Comparison of ENCODE assay signal across 15 mouse cellular contexts in genomic region chr8:95835891-95836290, GRCm38 (mm10).
"Had no signal": no experiment of that assay in that cellular context is flagged by ENCODE, and none has a peak within 500 bp of the region (broad histone marks: within the 10 kb centered on the region; RNA-seq: fewer than 3 reads in every experiment).

No protein-coding gene starts in this region.

- H3K36me3 ChIP-seq: stomach, embryonic 15.5 days had no signal

- H3K27me3 ChIP-seq: lung, embryonic 15.5 days; midbrain, embryonic 13.5 days; midbrain, embryonic 15.5 days; neural tube, embryonic 12.5 days; stomach, embryonic 15.5 days had no signal

- H3K27ac ChIP-seq: lung, embryonic 15.5 days; macrophage; midbrain, embryonic 13.5 days; midbrain, embryonic 15.5 days; neural tube, embryonic 12.5 days; stomach, embryonic 15.5 days; stomach, postnatal 0 days had no signal

- H3K9me3 ChIP-seq: lung, embryonic 15.5 days; megakaryocyte, embryonic 14.5 days; midbrain, embryonic 13.5 days; midbrain, embryonic 15.5 days; neural tube, embryonic 12.5 days; stomach, embryonic 15.5 days had no signal

- H3K4me3 ChIP-seq: lung, embryonic 15.5 days; megakaryocyte, embryonic 14.5 days; midbrain, embryonic 13.5 days; midbrain, embryonic 15.5 days; neural tube, embryonic 12.5 days; stomach, embryonic 15.5 days had no signal

- DNase-seq: lung, adult 2 months; lung, postnatal 14 days; lung, postnatal 36 days; right cerebral cortex, postnatal 14 days; thymus, adult 2 months; thymus, postnatal 25 days; thymus, postnatal 4 days had no signal
